In the genomic region with DNA sequence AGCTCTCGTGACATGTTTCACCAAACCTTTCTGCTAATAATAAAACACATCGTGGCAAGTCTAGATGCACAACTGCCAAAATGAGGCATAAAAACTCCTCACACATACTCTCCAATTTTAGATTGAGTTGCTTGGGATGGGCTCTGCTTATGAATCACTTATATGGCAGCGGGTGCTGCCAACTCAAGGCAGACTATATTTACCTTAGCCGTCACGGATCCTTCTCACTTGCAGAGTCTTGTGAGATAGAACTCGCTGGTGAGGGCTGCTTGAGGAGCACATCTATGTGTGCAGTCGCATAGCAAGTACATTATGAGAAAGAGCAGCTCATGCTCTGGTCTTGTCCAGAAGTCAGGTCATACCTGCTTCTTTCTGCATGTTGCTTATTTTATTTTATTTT, we compare ENCODE assay signal across 17 mouse cellular contexts. TPM values are rescaled to one million over a fixed set of nuclear protein-coding genes. Genes with fewer than 3 reads are reported as not detected.
A peak's percentile ranks its signal among the peaks of the same experiment; 100 is the strongest.
DNase-seq lines count a peak whose midpoint lies in the region; ATAC-seq lines count a peak whose summit lies in the region.
"Had no signal": no experiment of that assay in that cellular context is flagged by ENCODE, and none has a peak within 500 bp of the region (broad histone marks: within the 10 kb centered on the region; RNA-seq: fewer than 3 reads in every experiment).

No protein-coding gene starts in this region.

- intact Hi-C loops in left cerebral cortex, postnatal 36 days (cut with DNase I): no loop called here

- ATAC-seq in granulocyte monocyte progenitor cell, adult 5-6 weeks (replicated peaks; ENCODE audit: poor library complexity, severe bottlenecking): no peak
- ATAC-seq: liver, embryonic 12.5 days had no signal

- DNase-seq in layer of hippocampus, adult 9-11 months: peak; percentile 5
- DNase-seq in layer of hippocampus, adult 11-12 months (ENCODE audit: low spot score): no peak
- peak; percentile 28 to 55 for DNase-seq in frontal cortex, postnatal 14 days (ENCODE audit: low spot score in 2 of 2)
- peak; percentile 61 to 63 for DNase-seq in left cerebral cortex, postnatal 36 days (ENCODE audit: low spot score in 2 of 2)
- peak; percentile 10 for DNase-seq in right cerebral cortex, postnatal 4 days
- DNase-seq in cerebellum, adult 8-10 months: no peak
- no peak for DNase-seq in cerebellum, postnatal 36 days
- DNase-seq: cerebellum, postnatal 10 days; heart, postnatal 14 days; kidney, adult 9 months; kidney, postnatal 25 days; lung, adult 2 months; lung, postnatal 36 days had no signal

RNA-seq across cellular contexts. Expression of a gene that starts 49.2 kb away (rescaled TPM):
- under 1 TPM; 0.70 to 0.74 TPM for total RNA-seq in left cerebral cortex, postnatal 36 days (2021)
- total RNA-seq in granulocyte monocyte progenitor cell, adult 5-6 weeks (2014; fragmentation: Nextera tagmentation): not detected in 2 replicates
- total RNA-seq in granulocyte monocyte progenitor cell, adult 5-6 weeks (2017): not detected in 2 replicates
- total RNA-seq: gastrocnemius, adult 18-20 months; heart, postnatal 14 days; MEL had no signal

Comparison
In these comparisons a context has a peak if more than half of its experiments do, and no peak if none do; other contexts are left out.
1. DNase-seq: peak in layer of hippocampus, adult 9-11 months (single experiment), frontal cortex, postnatal 14 days (2 of 2), left cerebral cortex, postnatal 36 days (2 of 2) and right cerebral cortex, postnatal 4 days (single experiment); none in layer of hippocampus, adult 11-12 months (single experiment), cerebellum, adult 8-10 months (single experiment) and cerebellum, postnatal 36 days (0 of 2).